19 mouse cellular contexts compared by ENCODE assay signal in genomic region chr16:4085851-4086387, GRCm38 (mm10).
"Had no signal": no experiment of that assay in that cellular context is flagged by ENCODE, and none has a peak within 500 bp of the region (broad histone marks: within the 10 kb centered on the region; RNA-seq: fewer than 3 reads in every experiment).

No protein-coding gene starts in this region.

- H3K27ac ChIP-seq: kidney, postnatal 0 days; limb, embryonic 12.5 days; limb, embryonic 15.5 days; liver, embryonic 13.5 days; midbrain, embryonic 12.5 days; midbrain, embryonic 15.5 days; stomach, postnatal 0 days had no signal

- H3K4me1 ChIP-seq: limb, embryonic 12.5 days; limb, embryonic 15.5 days; liver, embryonic 13.5 days; midbrain, embryonic 12.5 days; midbrain, embryonic 15.5 days had no signal

- H3K9me3 ChIP-seq: limb, embryonic 12.5 days; limb, embryonic 15.5 days; liver, embryonic 13.5 days; midbrain, embryonic 12.5 days; midbrain, embryonic 15.5 days had no signal

- H3K4me2 ChIP-seq: limb, embryonic 12.5 days; limb, embryonic 15.5 days; liver, embryonic 13.5 days; midbrain, embryonic 12.5 days; midbrain, embryonic 15.5 days had no signal

- H3K27me3 ChIP-seq: limb, embryonic 12.5 days; limb, embryonic 15.5 days; liver, embryonic 13.5 days; midbrain, embryonic 12.5 days; midbrain, embryonic 15.5 days had no signal

- H3K4me3 ChIP-seq: limb, embryonic 12.5 days; limb, embryonic 15.5 days; liver, embryonic 13.5 days; midbrain, embryonic 12.5 days; midbrain, embryonic 15.5 days had no signal

- H3K9ac ChIP-seq: limb, embryonic 12.5 days; limb, embryonic 15.5 days; liver, embryonic 13.5 days; midbrain, embryonic 12.5 days; midbrain, embryonic 15.5 days had no signal

- DNase-seq: kidney, adult 2 months; kidney, postnatal 25 days; layer of hippocampus, postnatal 36 days; left cerebral cortex, postnatal 4 days; liver, embryonic 13.5 days; lung, adult 2 months; lung, postnatal 14 days; lung, postnatal 4 days; right cerebral cortex, postnatal 14 days; right cerebral cortex, postnatal 4 days; thymus, adult 2 months; thymus, postnatal 14 days; thymus, postnatal 4 days had no signal
